Mouse (Mus musculus) hindbrain, postnatal 0 days (tissue): Measurements from ENCODE around the gene Hsd3b1. TPM values are rescaled to one million over a fixed set of nuclear protein-coding genes. Genes with fewer than 3 reads are reported as not detected.

Experiments
- ATAC-seq: fragments of 200-750 bp; cut with Nextera tagmentation; 2 replicates; pipeline ENCODE4 v1.8.0; 2017; ENCODE audit warnings: mild to moderate bottlenecking, moderate TSS enrichment, moderate library complexity
- DNase-seq: peaks from one replicate; pipeline ENCODE4 v3.0.0-alpha.2; 2015; ENCODE audit warnings: low spot score
- H3K27ac ChIP-seq: fragments of 300-500 bp; sonication (generic); 2 replicates; pipeline ENCODE4 v1.5.1; 2014; ENCODE audit warnings: mild to moderate bottlenecking
- H3K27me3 ChIP-seq: fragments of 300-500 bp; sonication (generic); 2 replicates; pipeline ENCODE4 v1.6.1; 2014; ENCODE audit warnings: low read length, mixed read lengths; ENCODE audit not compliant: insufficient read depth
- H3K36me3 ChIP-seq: fragments of 300-500 bp; sonication (generic); 2 replicates; pipeline ENCODE4 v1.6.1; 2014; ENCODE audit warnings: low read length, mixed read lengths; ENCODE audit not compliant: insufficient read depth
- H3K4me1 ChIP-seq: fragments of 300-500 bp; sonication (generic); 2 replicates; pipeline ENCODE4 v1.6.1; 2014; ENCODE audit warnings: antibody characterized with exemption, low read length, mixed read lengths; ENCODE audit not compliant: insufficient read depth
- H3K4me2 ChIP-seq: fragments of 300-500 bp; sonication (generic); 2 replicates; pipeline ENCODE4 v1.6.1; 2014; ENCODE audit warnings: low read depth, mild to moderate bottlenecking, low read length, moderate library complexity, mixed read lengths
- H3K4me3 ChIP-seq: fragments of 300-500 bp; sonication (generic); 2 replicates; pipeline ENCODE4 v1.5.1; 2014; ENCODE audit warnings: low read length
- H3K9ac ChIP-seq: fragments of 300-500 bp; sonication (generic); replicated peaks from 2 replicates; pipeline ENCODE4 v1.6.1; 2014; ENCODE audit warnings: mild to moderate bottlenecking, low read length, moderate library complexity, mixed read lengths
- H3K9me3 ChIP-seq: fragments of 300-500 bp; sonication (generic); 2 replicates; pipeline ENCODE4 v1.6.1; 2016; ENCODE audit warnings: low read length, mixed read lengths
- CTCF ChIP-seq: IDR thresholded peaks from 2 replicates; pipeline ENCODE4 v1.5.1; 2016; ENCODE audit warnings: antibody characterized with exemption, control low read depth, low read depth
- WGBS: fragments of 180-500 bp; shearing (Covaris S2); extraction: QIAGEN DNeasy Blood & Tissue Kit; methylation state at CpG from one replicate; pipeline ENCODE4 v1.1.7; 2014; 5-methylcytosine and 5-hydroxymethylcytosine counted together
- polyA plus RNA-seq: library from polyadenylated mRNA; unstranded; fragments of >200 nt; fragmentation: Nextera tagmentation; extraction: Ambion mirVana; gene quantifications from 2 replicates; pipeline ENCODE4 v1.2.1, GENCODE M21; 2015
- total RNA-seq: library from RNA; depleted of rRNA; stranded (reverse); fragments of >200 nt; gene quantifications from 2 replicates; pipeline ENCODE4 v1.2.3, GENCODE M21; 2014

The Hsd3b1 gene
- total and polyA plus RNA-seq, 2 experiments from 2014 or later, result 0.10 TPM; not detected in 1

GRCm38 (mm10) chr3:98880216-98880615, 20.6 kb upstream of the Hsd3b1 start:
- H3K27me3 ChIP-seq, result no peaks in the 10 kb centered on the region
- 66% methylated on average over 6 of the region's 6 CpGs for WGBS
- H3K36me3 ChIP-seq, result no peaks in the 10 kb centered on the region
- no peaks in the 10 kb centered on the region for H3K9me3 ChIP-seq
- H3K4me1 ChIP-seq, result no peaks in the 10 kb centered on the region
- H3K4me3 ChIP-seq, result no peak overlapping the region
- no peak overlapping the region for H3K9ac ChIP-seq
- no peak for TF ChIP-seq CTCF
- H3K4me2 ChIP-seq, result no peak overlapping the region
- no peak for DNase-seq
- H3K27ac ChIP-seq, result no peak overlapping the region
- no peak for ATAC-seq

GRCm38 (mm10) chr3:98868219-98868618, 8.6 kb upstream of the Hsd3b1 start:
- ATAC-seq, result no peak
- DNase-seq, result no peak
- no peak overlapping the region for H3K4me2 ChIP-seq
- H3K36me3 ChIP-seq, result no peaks in the 10 kb centered on the region
- H3K4me1 ChIP-seq, result no peaks in the 10 kb centered on the region
- no peak overlapping the region for H3K4me3 ChIP-seq
- no peaks in the 10 kb centered on the region for H3K27me3 ChIP-seq
- no peak overlapping the region for H3K9ac ChIP-seq
- H3K9me3 ChIP-seq, result no peaks in the 10 kb centered on the region
- no peak overlapping the region for H3K27ac ChIP-seq
- 84% methylated on average over 2 of the region's 2 CpGs for WGBS
- no peak for TF ChIP-seq CTCF

GRCm38 (mm10) chr3:98862800-98863199, 3.2 kb upstream of the Hsd3b1 start:
- ATAC-seq (no peak), DNase-seq (no peak)
- no peaks in the 10 kb centered on the region for H3K36me3 ChIP-seq
- H3K9me3 ChIP-seq, result no peaks in the 10 kb centered on the region
- H3K4me3 ChIP-seq, result no peak overlapping the region
- H3K9ac ChIP-seq, result no peak overlapping the region
- 89% methylated on average over 1 of the region's 1 CpGs for WGBS
- no peak for TF ChIP-seq CTCF
- no peak overlapping the region for H3K27ac ChIP-seq
- H3K4me2 ChIP-seq, result no peak overlapping the region
- no peaks in the 10 kb centered on the region for H3K27me3 ChIP-seq
- H3K4me1 ChIP-seq, result no peaks in the 10 kb centered on the region

- H3K36me3 ChIP-seq, result no peaks in the 10 kb centered on the region
- H3K9me3 ChIP-seq, result no peaks in the 10 kb centered on the region
- no peak overlapping the region for H3K27ac ChIP-seq
- no peak for TF ChIP-seq CTCF
- H3K4me1 ChIP-seq, result no peaks in the 10 kb centered on the region
- H3K4me3 ChIP-seq, result no peak overlapping the region
- ATAC-seq (no peak), DNase-seq (no peak)
- H3K4me2 ChIP-seq, result no peak overlapping the region
- no peak overlapping the region for H3K9ac ChIP-seq
- H3K27me3 ChIP-seq, result no peaks in the 10 kb centered on the region
- 92% methylated on average over 2 of the region's 2 CpGs for WGBS
Measured at GRCm38 (mm10) chr3:98858051-98858450, 1.5 kb downstream of the Hsd3b1 start.

GRCm38 (mm10) chr3:98856892-98857291, 2.7 kb downstream of the Hsd3b1 start:
- Histone ChIP-seq H3K4me3 (no peak overlapping the region), H3K4me2 (no peak overlapping the region), H3K4me1 (no peaks in the 10 kb centered on the region), H3K27ac (no peak overlapping the region), H3K27me3 (no peaks in the 10 kb centered on the region), H3K9ac (no peak overlapping the region), H3K9me3 (no peaks in the 10 kb centered on the region), H3K36me3 (no peaks in the 10 kb centered on the region)
- DNase-seq (no peak), ATAC-seq (no peak)
- 81% methylated on average over 1 of the region's 1 CpGs for WGBS
- no peak for TF ChIP-seq CTCF

- 80% methylated on average over 3 of the region's 3 CpGs for WGBS
- Histone ChIP-seq H3K36me3 (no peaks in the 10 kb centered on the region), H3K4me3 (no peak overlapping the region), H3K9me3 (no peaks in the 10 kb centered on the region), H3K27me3 (no peaks in the 10 kb centered on the region), H3K9ac (no peak overlapping the region), H3K4me1 (no peaks in the 10 kb centered on the region), H3K27ac (no peak overlapping the region), H3K4me2 (no peak overlapping the region)
- TF ChIP-seq CTCF, result no peak
- DNase-seq (no peak), ATAC-seq (no peak)
Measured at GRCm38 (mm10) chr3:98855160-98855559, 4.4 kb downstream of the Hsd3b1 start.

- DNase-seq (no peak), ATAC-seq (no peak)
- Histone ChIP-seq H3K9ac (no peak overlapping the region), H3K9me3 (no peaks in the 10 kb centered on the region), H3K4me2 (no peak overlapping the region), H3K27ac (no peak overlapping the region), H3K4me1 (no peaks in the 10 kb centered on the region), H3K36me3 (no peaks in the 10 kb centered on the region), H3K27me3 (no peaks in the 10 kb centered on the region), H3K4me3 (no peak overlapping the region)
- WGBS, result 31% methylated on average over 1 of the region's 1 CpGs
- TF ChIP-seq CTCF, result no peak
Measured at GRCm38 (mm10) chr3:98853685-98854084, 5.9 kb downstream of the Hsd3b1 start.

GRCm38 (mm10) chr3:98853051-98853450, 6.5 kb downstream of the Hsd3b1 start:
- TF ChIP-seq CTCF, result no peak
- Histone ChIP-seq H3K9me3 (no peaks in the 10 kb centered on the region), H3K36me3 (no peaks in the 10 kb centered on the region), H3K27me3 (no peaks in the 10 kb centered on the region), H3K4me1 (no peaks in the 10 kb centered on the region), H3K4me2 (no peak overlapping the region), H3K27ac (no peak overlapping the region), H3K9ac (no peak overlapping the region), H3K4me3 (no peak overlapping the region)
- WGBS, result 93% methylated on average over 3 of the region's 3 CpGs
- ATAC-seq (no peak), DNase-seq (no peak)
